Comparison of ENCODE assay signal across 7 mouse cellular contexts in genomic region chrX:106011465-106012159, GRCm38 (mm10). TPM values are rescaled to one million over a fixed set of nuclear protein-coding genes. Genes with fewer than 3 reads are reported as not detected.
DNase-seq lines count a peak whose midpoint lies in the region; ATAC-seq lines count a peak whose summit lies in the region.

TSS of gene Magt1 (minus strand) at chrX:106011906.

- peak; percentile 95 for ATAC-seq in midbrain, embryonic 13.5 days

- peak within 1 kb of the TSS; percentile 67 for H3K4me3 ChIP-seq in embryonic facial prominence, embryonic 10.5 days
- peak within 1 kb of the TSS; percentile 65 for H3K4me3 ChIP-seq in limb, embryonic 10.5 days
- peak within 1 kb of the TSS; percentile 58 for H3K4me3 ChIP-seq in midbrain, embryonic 13.5 days (replicated peaks)

- DNase-seq in adrenal gland, postnatal 10 days = peak; percentile 89
- DNase-seq in embryonic facial prominence, embryonic 10.5 days (ENCODE audit: low spot score) = peak; percentile 90
- no peak for DNase-seq in gonadal fat pad, adult 2 months (ENCODE audit: low read depth)
- peak; percentile 88 for DNase-seq in kidney, adult 11 months
- peak; percentile 84 for DNase-seq in limb, embryonic 10.5 days (ENCODE audit: low spot score)
- DNase-seq in spleen, adult 12 weeks (ENCODE audit: low spot score) = peak; percentile 76

- peaks cover 13% of the 10 kb centered on the region; the same call in 1 of the 2 replicates for H3K27me3 ChIP-seq in embryonic facial prominence, embryonic 10.5 days (replicated peaks; ENCODE audit: low read depth, poor library complexity, severe bottlenecking)
- peaks cover 31% of the 10 kb centered on the region for H3K27me3 ChIP-seq in limb, embryonic 10.5 days (ENCODE audit: low read depth, poor library complexity, severe bottlenecking)
- H3K27me3 ChIP-seq in midbrain, embryonic 13.5 days = no peaks in the 10 kb centered on the region

- H3K9me3 ChIP-seq in embryonic facial prominence, embryonic 10.5 days = no peaks in the 10 kb centered on the region
- no peaks in the 10 kb centered on the region for H3K9me3 ChIP-seq in limb, embryonic 10.5 days (replicated peaks)
- no peaks in the 10 kb centered on the region for H3K9me3 ChIP-seq in midbrain, embryonic 13.5 days

- H3K4me1 ChIP-seq in embryonic facial prominence, embryonic 10.5 days = peaks cover 5% of the 10 kb centered on the region
- H3K4me1 ChIP-seq in limb, embryonic 10.5 days = 0 out of 2 replicates have a peak, but pooled peaks cover 5% of the 10 kb centered on the region
- peaks cover 9% of the 10 kb centered on the region; the same call in 1 of the 2 replicates for H3K4me1 ChIP-seq in midbrain, embryonic 13.5 days (replicated peaks)

- H3K4me2 ChIP-seq in midbrain, embryonic 13.5 days (replicated peaks) = peak within 1 kb of the TSS; percentile 62

- H3K36me3 ChIP-seq in embryonic facial prominence, embryonic 10.5 days (replicated peaks) = peaks cover 6% of the 10 kb centered on the region; the same call in 1 of the 2 replicates
- H3K36me3 ChIP-seq in limb, embryonic 10.5 days = peaks cover 7% of the 10 kb centered on the region; the same call in 1 of the 2 replicates
- H3K36me3 ChIP-seq in midbrain, embryonic 13.5 days = no peaks in the 10 kb centered on the region

- H3K27ac ChIP-seq in embryonic facial prominence, embryonic 10.5 days (replicated peaks) = peak within 1 kb of the TSS; percentile 86
- peak within 1 kb of the TSS; percentile 86 for H3K27ac ChIP-seq in limb, embryonic 10.5 days
- H3K27ac ChIP-seq in midbrain, embryonic 13.5 days = peak within 1 kb of the TSS; percentile 83

- WGBS in embryonic facial prominence, embryonic 10.5 days = 21% methylated on average over 45 of the region's 45 CpGs
- WGBS in limb, embryonic 10.5 days = 10% methylated on average over 44 of the region's 45 CpGs
- 20% methylated on average over 45 of the region's 45 CpGs for WGBS in midbrain, embryonic 13.5 days

- peak within 1 kb of the TSS; percentile 61 for H3K9ac ChIP-seq in midbrain, embryonic 13.5 days (replicated peaks)

RNA-seq across cellular contexts. Expression of gene Magt1, which starts in this region (rescaled TPM):
- total RNA-seq in adrenal gland, postnatal 10 days (2021) = 10 to 100 TPM; 55.0 to 59.2 TPM
- polyA plus RNA-seq in embryonic facial prominence, embryonic 10.5 days (2016; fragmentation: Nextera tagmentation; extraction: Ambion mirVana) = 47.9 and 49.8 TPM in 2 replicates
- polyA plus RNA-seq in gonadal fat pad, adult 2 months (2012; rRNA removed) = 12.2 and 15.4 TPM in 2 replicates
- polyA plus RNA-seq in limb, embryonic 10.5 days (2016; fragmentation: Nextera tagmentation; extraction: Ambion mirVana) = 41.6 and 51.5 TPM in 2 replicates
- 25.7 and 26.1 TPM in 2 replicates for polyA plus RNA-seq in midbrain, embryonic 13.5 days (2015; fragmentation: Nextera tagmentation; extraction: Ambion mirVana)
